Mouse (Mus musculus) neutrophil, adult 59 days (primary cell): Measurements from ENCODE around the gene Rassf6. TPM values are rescaled to one million over a fixed set of nuclear protein-coding genes. Genes with fewer than 3 reads are reported as not detected.

Experiments used
- total RNA-seq, 2 experiments: library from RNA; stranded (reverse); gene quantifications; 1 replicate in 1 of 2; 2 replicates in 1 of 2; pipeline ENCODE4 v1.2.4; 2023

Gene Rassf6
- under 1 TPM in 1 of 2 experiments, not detected in 1; 0.36 TPM for total RNA-seq

DNA sequence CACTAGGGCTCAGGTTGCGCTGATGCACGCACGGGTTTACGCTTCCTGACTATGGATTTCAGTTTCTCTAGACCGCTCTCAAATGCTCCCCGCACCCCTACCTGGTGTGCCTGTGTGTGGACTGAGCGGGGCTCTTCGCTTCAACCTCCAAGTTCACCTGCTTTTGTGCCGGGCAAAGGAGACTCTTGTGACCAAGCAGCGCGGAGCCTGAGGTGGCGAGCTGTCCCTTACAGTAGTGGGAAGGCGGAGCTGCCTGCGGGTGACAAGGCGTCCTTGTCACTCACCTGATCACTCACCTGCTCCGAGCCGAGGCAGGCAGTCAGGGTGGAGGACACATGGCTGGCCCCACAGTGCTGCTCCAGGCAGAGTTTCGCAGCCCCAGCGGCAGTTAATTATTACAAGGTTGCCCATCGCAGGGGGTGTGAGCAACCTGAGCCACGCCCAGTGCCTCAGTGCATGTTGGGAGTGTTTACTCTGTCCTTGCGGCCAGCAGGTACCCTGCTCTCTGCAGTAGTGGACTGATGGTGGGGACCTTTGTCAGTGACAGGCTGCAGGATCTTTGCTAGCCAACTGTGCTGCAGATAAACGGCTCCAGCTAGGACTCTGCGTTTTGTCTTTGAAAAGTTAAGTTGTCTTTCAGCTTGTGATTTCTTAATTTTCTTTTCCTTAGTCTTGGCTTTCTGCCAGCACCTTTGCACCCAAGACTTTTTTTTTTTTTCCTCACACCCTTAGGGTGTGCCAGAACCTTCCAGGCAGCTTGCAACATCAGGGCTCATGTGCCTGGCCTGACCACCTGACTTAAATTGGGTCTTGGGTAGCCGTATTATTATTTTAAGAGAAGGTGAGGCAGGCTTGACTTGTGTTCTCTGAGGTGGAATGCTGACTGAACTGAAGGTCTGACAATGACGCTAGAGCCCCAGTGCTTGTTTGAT is at the start of gene Rassf6:
Rassf6 (minus strand) TSS at position 372 of the 932 bp plus-strand sequence.

DNA sequence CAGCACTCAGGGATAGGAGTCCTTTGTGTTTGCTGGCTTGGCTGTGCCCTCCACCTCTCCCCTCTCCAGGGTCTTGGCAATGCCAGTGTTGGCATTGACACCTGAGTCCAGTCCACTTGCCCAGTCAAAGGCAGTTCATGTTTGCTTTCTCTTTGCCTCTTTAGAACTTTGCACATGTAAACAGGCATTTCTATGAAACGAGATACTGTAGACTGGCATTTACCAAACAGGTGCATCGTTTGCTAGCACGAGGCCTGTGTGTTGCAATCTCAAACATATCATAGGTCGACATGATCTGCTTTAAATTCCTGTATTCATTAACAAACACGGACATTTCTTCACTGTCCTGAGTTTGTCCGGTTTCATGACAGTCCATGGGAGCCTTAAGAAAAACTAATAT is 79.7 kb downstream of the Rassf6 start, which contains the start of gene 5830473C10Rik:
5830473C10Rik (plus strand) TSS at position 365 of the 400 bp plus-strand sequence.

Other genes starting within 250 kb of the Rassf6 start
- gene Alb, start 179.8 kb downstream of the Rassf6 start, total RNA-seq, result not detected
- not detected for gene Afp, start 149.9 kb downstream of the Rassf6 start, total RNA-seq
- not detected for gene Afm, start 121.7 kb downstream of the Rassf6 start, total RNA-seq
- gene 5830473C10Rik, start 79.5 kb downstream of the Rassf6 start, total RNA-seq, result not detected
- gene Cxcl5, start 118.7 kb upstream of the Rassf6 start, total RNA-seq, result not detected
- gene Ppbp, start 127.9 kb upstream of the Rassf6 start, total RNA-seq, result 10 to 100 TPM in 1 of 2 experiments, 1 to 10 TPM in 1; 7.1 to 14.8 TPM
- gene Pf4, start 131.8 kb upstream of the Rassf6 start, total RNA-seq, result 10 to 100 TPM; 18.0 to 20.6 TPM
- gene Cxcl3, start 145.4 kb upstream of the Rassf6 start, total RNA-seq, result 1 to 10 TPM; 2.3 to 2.6 TPM
- not detected for gene Cxcl15, start 153.9 kb upstream of the Rassf6 start, total RNA-seq